Mouse (Mus musculus): ENCODE data around the gene Plxdc2.
A peak's percentile ranks its signal among the peaks of the same experiment; 100 is the strongest.

Plxdc2 gene

DNA sequence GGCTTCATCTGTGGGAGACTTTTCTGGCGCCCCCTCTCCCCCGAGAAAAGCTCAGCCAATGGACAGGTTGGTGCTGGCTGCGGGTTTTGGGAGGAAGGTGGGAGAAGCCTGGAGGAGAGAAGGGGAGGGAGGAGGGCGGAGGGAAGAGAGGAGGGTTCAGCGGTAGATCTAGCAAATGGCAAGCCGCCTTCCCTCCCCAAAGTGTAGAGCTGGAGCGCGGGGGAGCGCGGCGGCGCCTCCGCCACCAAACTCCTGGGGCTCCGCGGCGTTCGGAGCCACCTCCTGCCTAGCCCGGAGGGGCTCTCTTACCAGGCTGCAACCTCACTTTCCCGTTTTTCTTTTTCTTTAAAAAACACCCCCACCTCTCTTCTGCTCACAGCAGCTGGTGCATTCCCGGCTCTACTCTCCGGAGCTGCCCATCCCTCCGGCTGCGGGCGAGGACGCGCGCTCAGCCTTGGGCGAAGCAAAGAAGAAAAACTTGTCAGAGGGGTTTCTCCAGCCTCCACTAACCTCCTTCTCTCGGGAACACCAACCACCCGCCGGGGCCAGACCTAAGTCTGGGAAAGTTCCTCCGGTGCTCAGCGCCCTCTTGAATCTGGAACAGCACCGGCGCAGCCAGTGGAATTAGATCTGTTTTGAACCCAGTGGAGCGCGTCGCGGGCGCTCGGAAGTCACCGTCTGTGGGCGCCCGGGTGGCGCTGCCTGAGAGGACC, at the start of gene Plxdc2:
TSS of gene Plxdc2 (plus strand) at position 199 of the 713 bp plus-strand sequence.
- peak; percentile 78 for DNase-seq (ENCODE audit: low spot score)

GRCm38 (mm10) chr2:16310387-16310786, 45.7 kb upstream of the Plxdc2 start:
- DNase-seq (ENCODE audit: low spot score), result no peak

DNA sequence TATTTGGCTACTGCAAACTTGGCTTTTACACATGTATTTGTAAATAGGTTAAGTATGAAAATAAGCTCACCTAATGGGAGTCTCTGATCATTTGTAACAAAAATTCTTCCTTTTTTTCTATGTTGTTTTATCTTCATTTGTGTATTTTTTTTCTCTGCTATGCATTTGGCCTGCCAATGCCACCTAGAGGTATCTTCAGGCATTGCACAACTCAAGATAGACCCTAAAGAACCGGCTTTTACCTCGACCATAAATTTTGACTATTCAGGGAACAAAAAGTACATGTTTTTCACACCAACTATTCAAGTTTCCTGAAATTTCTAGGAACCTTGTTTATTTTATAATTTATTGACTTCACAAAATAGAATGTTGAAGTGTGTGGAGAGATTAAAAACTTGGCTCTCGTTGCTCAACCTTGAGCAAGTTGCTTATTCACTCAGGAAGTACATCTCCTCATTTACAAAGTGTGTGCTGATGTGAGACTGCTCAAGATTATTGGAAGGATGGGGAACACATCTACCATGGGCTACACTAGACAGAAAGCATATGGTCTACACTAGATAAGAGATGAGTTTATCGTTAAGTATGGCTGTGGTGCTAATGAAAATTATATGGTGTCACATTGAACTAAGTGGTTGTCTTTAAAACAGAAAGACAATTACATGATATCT, 43.6 kb upstream of the Plxdc2 start:
- DNase-seq (ENCODE audit: low spot score), result peak; percentile 62

GRCm38 (mm10) chr2:16335194-16335781, 20.8 kb upstream of the Plxdc2 start:
- DNase-seq (ENCODE audit: low spot score), result no peak

- no peak for DNase-seq (ENCODE audit: low spot score)
Observed at GRCm38 (mm10) chr2:16344564-16344963, 11.5 kb upstream of the Plxdc2 start.

DNA sequence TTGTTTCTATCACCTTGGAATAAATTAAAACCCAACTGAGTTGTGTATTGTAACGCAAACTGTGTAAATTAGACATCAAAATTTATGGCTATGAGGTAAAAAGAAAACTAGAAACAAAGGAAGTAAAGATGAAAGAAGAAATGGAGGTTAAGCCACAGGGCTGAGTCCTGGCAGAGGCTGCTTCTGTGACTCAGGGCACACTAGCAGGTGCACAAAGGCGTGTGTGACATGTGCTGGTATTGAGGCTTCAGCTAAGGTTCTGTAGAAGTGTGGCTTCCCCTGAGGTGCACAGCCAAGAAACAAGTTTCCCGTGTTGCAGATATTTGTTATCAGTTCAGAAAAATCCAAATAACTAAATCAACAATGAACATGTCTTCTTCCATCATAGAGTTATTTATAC, 5.0 kb upstream of the Plxdc2 start:
- DNase-seq (ENCODE audit: low spot score), result no peak

GRCm38 (mm10) chr2:16355611-16356105, 446 bp upstream of the Plxdc2 start:
- DNase-seq (ENCODE audit: low spot score), result peak; percentile 84

DNA sequence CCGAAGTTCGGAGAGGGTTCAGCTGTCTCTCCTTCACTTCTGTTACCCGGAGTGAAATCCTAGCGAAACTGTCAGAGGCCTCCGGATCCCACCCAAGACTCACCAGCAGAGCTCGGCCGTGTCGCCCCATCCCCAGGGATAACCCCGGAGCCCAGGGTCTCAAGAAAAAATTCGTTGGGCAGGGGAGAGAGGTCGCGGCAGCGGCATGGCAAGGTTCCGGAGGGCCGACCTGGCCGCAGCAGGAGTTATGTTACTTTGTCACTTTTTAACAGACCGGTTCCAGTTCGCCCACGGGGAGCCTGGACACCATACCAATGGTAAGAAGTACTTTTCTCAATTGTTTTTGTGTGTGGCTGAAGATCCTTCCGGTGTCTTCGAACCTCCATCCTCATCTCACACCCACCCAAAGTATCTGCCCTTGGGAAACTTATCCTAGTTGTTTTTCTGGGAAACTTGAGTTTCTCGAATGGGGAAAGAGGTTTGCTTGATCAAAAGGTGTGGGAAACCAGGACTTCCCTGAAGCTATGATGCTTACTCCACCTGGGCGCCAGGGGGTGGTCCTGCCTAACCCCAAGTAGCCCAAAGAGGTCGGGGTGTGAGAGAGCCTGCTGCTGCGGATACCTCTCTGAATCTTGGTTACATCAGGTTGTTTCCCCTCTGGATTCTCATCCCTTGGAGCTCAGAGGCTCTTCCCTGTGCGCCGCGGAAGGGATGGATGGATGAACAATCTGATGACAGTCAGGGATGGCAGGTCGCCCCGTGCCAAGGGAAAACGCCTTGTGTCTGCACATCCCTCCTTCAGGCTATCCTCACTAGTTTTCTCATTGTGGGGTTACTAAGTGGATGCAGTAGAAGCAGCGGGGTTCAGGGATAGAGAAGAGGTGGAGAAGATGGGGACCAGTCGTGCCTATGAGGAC, 1.1 kb downstream of the Plxdc2 start:
- peak; percentile 60 for DNase-seq (ENCODE audit: low spot score)

DNA sequence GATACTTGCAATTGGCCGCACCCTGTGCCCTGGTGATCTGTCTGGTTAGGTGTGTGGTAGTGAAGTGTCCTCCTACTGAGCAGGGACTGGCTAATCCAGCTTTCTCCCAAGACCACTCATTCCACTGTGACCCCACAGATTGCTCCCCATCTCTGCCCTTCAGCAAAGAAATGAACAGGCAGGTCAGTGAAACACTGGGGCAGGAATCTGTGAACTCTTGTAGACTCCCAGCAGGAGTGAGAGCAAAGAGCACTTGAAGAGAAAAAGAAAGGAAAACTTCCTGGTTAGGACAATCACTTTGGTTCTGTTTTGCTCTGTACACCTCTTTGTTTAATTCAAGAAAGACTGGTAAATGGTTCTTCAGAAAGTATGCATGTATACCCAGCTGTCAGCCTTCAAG, 1.8 kb downstream of the Plxdc2 start:
- DNase-seq (ENCODE audit: low spot score), result no peak

- DNase-seq (ENCODE audit: low spot score), result peak; percentile 66
Observed at GRCm38 (mm10) chr2:16359341-16359928, 3.3 kb downstream of the Plxdc2 start.

- no peak for DNase-seq (ENCODE audit: low spot score)
Observed at GRCm38 (mm10) chr2:16364749-16365148, 8.6 kb downstream of the Plxdc2 start.

- no peak for DNase-seq (ENCODE audit: low spot score)
Observed at GRCm38 (mm10) chr2:16365830-16366401, 9.8 kb downstream of the Plxdc2 start.

- DNase-seq (ENCODE audit: low spot score), result no peak
Observed at GRCm38 (mm10) chr2:16370419-16370818, 14.3 kb downstream of the Plxdc2 start.

GRCm38 (mm10) chr2:16374288-16374687, 18.2 kb downstream of the Plxdc2 start:
- no peak for DNase-seq (ENCODE audit: low spot score)

DNA sequence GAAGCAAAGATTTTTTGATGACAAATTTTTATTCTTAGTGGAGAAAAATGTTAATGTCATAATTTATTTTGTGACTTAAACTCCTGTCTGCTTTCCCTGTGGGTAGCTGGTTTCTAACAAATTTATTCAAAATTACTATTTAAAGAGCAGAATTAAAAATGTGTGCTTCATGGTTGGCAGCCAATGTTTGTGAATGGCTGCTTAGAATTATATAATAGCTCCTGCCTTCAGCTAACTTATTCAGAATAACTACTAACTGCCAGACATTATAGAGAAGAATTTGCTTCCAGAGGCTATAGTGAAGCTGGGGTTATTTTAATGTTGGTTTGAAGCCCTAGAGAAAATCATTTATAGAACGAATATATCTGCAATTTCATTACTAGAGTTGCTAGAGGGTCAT, 30.1 kb downstream of the Plxdc2 start:
- no peak for DNase-seq (ENCODE audit: low spot score)

- no peak for DNase-seq (ENCODE audit: low spot score)
Observed at GRCm38 (mm10) chr2:16386692-16387091, 30.6 kb downstream of the Plxdc2 start.

GRCm38 (mm10) chr2:16387787-16388186, 31.7 kb downstream of the Plxdc2 start:
- no peak for DNase-seq (ENCODE audit: low spot score)

- DNase-seq (ENCODE audit: low spot score), result no peak
Observed at GRCm38 (mm10) chr2:16397501-16397900, 41.4 kb downstream of the Plxdc2 start.

DNA sequence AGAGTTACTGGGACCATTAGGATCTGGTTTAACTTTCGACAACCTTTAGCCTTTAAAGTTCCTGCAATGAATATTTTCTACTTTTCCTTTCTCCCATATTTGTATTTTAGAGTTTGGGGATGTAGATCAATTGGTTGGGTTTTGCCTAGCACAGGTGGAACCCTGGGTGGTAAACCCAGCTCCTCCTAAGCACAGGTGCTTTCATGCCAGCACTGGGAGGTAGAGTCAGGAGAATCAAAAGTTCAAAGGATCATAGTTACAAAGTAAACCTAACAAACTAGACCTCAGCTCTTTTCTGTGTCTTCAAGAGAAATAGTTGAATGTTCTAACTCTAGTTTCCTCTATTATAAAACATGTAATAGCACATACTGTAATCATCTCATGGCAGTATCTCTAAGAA, 41.9 kb downstream of the Plxdc2 start:
- DNase-seq (ENCODE audit: low spot score), result no peak

GRCm38 (mm10) chr2:16398896-16399295, 42.8 kb downstream of the Plxdc2 start:
- peak; percentile 15 for DNase-seq (ENCODE audit: low spot score)

GRCm38 (mm10) chr2:16406508-16406907, 50.4 kb downstream of the Plxdc2 start:
- DNase-seq (ENCODE audit: low spot score), result no peak
